Mouse (Mus musculus) C2C12 (cell line): ENCODE results near the gene Bcas3.

Experiments used
- CEBPB ChIP-seq: IDR thresholded peaks from one replicate; pipeline ENCODE4 v1.6.1; 2011; ENCODE audit warnings: low read depth, mild to moderate bottlenecking, control low read depth, moderate library complexity
- CTCF ChIP-seq: IDR thresholded peaks from one replicate; pipeline ENCODE4 v1.5.1; 2011; ENCODE audit not compliant: control insufficient read depth, insufficient read depth, insufficient read length
- FOSL1 ChIP-seq: IDR thresholded peaks from one replicate; pipeline ENCODE4 v1.8.0; 2011; ENCODE audit warnings: mild to moderate bottlenecking, low read length; ENCODE audit not compliant: poor library complexity, insufficient read depth, severe bottlenecking
- MAX ChIP-seq: IDR thresholded peaks from one replicate; pipeline ENCODE4 v1.6.1; 2011; ENCODE audit warnings: mild to moderate bottlenecking, control low read depth
- MYOD1 ChIP-seq: IDR thresholded peaks from one replicate; pipeline ENCODE4 v1.6.1; 2011; ENCODE audit warnings: low read depth; ENCODE audit not compliant: control insufficient read depth, insufficient read length
- MYOG ChIP-seq: IDR thresholded peaks from one replicate; pipeline ENCODE4 v1.6.1; 2011; ENCODE audit not compliant: control insufficient read depth, insufficient read length; ENCODE audit errors: extremely low read depth
- USF1 ChIP-seq: IDR thresholded peaks from one replicate; pipeline ENCODE4 v1.6.1; 2011; ENCODE audit warnings: low read depth, mild to moderate bottlenecking, control low read depth, moderate library complexity

GRCm38 (mm10) chr11:85857997-85858698 is 505.2 kb downstream of the Bcas3 start:
- TF ChIP-seq CTCF (no peak), MAX (no peak), USF1 (no peak), MYOG (no peak), MYOD1 (no peak), FOSL1 (no peak), CEBPB (no peak)
